Mouse (Mus musculus): ENCODE results near the gene H2-Eb1.
"Not testable (repeated sequence)": the region's sequence is repeated elsewhere in the genome, so short reads cannot be mapped to it uniquely, and the experiment has no call there.

Gene H2-Eb1

DNA sequence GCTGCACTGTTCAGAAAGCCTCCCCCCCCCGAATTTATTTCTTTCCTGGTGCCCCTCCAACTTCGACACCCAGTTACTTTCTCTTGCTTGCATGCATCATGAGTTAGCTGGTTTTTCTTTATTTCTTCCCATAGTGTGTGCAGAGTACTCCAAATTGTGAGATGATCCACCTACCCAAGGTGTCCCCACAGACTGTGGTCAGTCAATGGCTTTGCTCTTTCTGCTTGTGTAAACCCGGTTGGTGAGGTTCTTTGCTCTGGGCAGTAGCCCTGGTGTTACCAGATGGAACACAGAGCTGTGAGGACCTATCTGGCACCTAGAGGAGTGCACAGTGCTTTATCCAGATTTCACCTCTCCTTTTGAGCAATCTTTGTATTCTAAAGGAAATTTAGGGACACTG, 17.5 kb upstream of the H2-Eb1 start:
- CTCF ChIA-PET: interaction anchor here (0.6 to 1.7 kb wide), 4 partner anchors 11 to 728 kb away, joined by 3 to 5 read pairs (median 5); partner anchors contain the start of gene H2-Eb1

DNA sequence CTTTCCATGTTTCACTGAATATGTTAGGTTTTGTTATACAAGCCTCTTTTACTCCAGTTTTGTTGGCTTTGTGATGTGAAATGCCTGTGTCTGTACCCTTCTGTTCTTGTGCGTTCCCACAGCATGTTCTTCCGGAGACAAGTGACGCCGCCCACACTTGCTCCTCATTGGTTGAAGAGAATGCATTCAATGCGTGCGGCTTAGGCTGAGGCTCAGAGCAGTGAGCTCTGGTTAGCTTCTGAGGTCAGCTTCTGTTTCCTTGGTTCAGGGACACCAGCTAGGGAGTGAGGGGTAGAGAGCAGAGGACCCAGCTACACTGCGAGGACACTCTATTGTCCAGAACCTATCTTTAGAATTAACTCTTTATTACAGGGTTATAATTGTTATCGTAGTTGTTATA, 14.1 kb upstream of the H2-Eb1 start:
- CTCF ChIA-PET: interaction anchor here (1.2 kb wide), 1 partner anchor 22 kb away, joined by 5 read pairs; no protein-coding TSS in a partner anchor

DNA sequence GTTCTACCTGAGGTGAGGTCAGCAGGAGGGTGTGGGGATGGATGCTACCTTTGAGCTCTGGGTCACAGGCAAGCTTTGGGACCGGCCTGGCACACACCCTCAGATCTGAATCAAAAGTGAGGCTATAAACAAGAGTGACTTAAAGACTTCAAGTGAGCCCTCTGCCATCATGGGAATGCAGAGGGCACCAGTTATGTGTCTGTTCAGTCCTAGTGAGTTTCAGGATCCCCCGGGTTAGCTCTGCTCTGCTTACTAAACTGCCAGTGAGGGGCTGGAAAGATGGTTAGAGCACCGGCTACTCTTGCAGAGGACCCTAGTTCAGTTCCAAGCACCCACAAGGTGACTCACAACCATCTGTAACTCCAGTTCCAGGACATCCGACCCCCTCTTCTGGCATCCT, 13.1 kb upstream of the H2-Eb1 start:
- CTCF ChIA-PET: interaction anchor here (1.9 kb wide), 1 partner anchor 12 kb away, joined by 6 read pairs; the partner anchor contains the start of gene H2-Eb1

DNA sequence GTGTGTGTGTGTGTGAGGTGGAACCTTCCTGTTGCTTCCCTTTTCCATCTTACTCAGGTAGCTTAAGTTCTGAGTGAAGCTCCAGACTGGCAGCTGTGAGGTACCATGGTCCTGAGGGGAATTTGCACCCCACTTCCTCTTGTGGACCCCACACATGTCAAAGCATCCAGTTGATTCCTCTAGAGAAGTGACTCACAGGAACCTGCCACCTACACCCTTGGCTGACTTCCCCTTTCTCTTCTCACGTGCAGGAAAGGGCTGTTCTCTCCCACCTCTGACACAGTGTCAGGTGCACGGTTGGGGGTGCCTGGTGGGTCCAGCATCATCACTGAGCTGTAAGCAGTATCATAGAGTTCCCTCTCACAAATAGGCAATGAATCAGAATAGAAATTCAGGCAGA, 12.1 kb upstream of the H2-Eb1 start:
- CTCF ChIA-PET: interaction anchor here (0.6 to 1.9 kb wide), 2 partner anchors 9 to 11 kb away, joined by 5 to 6 read pairs; partner anchors contain the start of gene H2-Eb1

DNA sequence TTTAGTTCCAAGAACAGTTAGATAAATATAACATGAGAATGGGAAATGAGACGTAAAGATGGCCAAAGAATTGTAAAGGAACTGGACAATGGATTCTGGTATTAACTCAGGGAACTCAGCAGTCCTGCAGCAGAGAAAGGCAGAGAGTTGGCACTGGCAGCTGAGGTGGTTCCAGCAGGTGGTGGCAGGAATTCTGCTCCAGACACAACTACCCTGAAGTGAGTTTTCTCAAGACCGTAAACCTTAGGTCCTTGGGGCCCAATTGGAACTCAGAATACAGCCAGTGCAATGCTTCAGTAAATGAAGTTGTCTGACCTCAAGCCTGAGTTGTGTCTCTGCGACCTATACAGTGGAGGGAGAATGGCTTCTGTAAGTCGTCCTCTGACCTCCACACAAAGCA, 11.4 kb upstream of the H2-Eb1 start:
- CTCF ChIA-PET: interaction anchor here (1.0 to 1.9 kb wide), 2 partner anchors 10 to 11 kb away, joined by 3 to 6 read pairs; partner anchors contain the start of gene H2-Eb1

DNA sequence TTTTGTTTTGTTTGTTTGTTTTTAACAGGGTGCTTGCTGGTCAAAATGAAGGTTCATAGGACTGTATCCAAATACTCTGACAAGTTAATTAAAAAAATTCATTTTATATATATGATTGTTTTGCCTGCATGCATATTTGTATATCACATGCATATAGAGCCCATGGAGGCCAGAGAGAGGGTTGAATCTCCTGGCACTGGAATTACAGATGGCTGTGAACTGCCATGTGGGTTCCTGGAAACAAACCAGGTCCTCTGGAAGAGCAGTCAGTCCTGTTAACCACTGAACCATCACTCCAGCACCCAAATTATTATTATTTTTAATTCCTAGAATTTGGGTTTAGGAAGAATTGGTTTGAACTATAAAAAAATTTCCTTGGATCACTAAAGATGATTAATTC, 10.4 kb upstream of the H2-Eb1 start:
- CTCF ChIA-PET: interaction anchor here (1.0 kb wide), 1 partner anchor 9 kb away, joined by 3 read pairs; no protein-coding TSS in a partner anchor

DNA sequence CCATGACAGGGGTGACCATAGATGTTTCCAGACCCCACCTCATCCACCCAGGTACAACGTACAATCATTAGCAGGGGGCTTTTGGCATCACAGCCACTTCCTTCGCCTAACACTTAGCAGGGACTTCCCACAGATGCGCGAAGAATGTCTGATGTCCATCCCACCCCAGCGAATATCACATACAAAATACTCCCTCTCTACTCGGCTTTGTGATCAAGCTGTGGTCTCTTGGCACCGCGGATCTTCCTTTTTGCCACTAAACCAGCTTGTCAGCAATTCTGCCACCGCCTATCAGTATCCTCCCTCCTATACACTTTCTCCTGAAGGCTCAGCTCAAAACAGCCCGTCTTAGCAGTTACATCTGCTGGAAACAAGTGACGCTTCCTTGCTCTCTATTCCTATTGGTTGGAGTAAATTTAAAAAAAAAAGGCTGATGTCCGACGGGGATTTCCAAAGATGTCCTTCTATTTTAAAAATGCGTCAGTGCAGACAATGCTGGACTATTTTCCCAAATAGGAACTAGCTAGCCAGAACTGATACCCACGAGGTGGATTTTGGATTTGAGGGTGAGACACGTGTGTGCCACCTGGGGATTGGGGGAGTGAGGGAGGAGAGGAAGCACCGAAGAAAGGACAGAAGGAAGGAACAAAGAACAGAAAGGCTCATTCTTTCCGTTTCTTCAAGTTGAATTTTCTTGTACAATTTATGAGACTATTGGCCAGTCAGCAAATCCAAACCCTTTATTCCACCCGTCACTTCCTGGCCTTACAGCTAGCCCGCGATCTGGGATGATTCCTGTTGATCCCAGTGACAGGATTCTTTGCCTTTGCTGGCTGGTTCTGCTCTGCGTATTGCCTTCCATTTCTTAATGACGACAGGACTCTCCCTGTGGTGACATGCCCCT, 9.5 kb upstream of the H2-Eb1 start:
- CTCF ChIA-PET: interaction anchor here (0.6 to 0.7 kb wide), 2 partner anchors 16 to 36 kb away, joined by 3 read pairs; no protein-coding TSS in a partner anchor

DNA sequence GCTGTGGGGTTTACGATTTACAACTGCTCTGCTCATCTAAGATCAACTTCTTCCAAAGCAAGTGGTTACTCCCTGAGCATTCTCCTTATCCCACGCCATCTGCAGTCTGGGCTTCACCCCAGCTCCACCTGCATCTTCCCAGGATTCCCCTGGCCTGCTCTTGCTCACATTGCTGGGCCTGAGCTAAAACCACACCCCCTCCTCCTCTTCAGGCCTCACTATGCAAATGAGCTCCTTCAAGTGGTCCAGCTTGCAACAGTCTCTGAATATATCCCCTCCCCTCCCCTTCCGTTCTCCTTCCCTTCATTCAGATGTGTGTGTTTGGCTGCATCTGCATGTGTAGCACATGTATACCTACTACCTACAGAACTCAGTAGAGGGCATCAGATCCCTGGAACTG, 6.3 kb upstream of the H2-Eb1 start:
- CTCF ChIA-PET: interaction anchor here (0.8 kb wide), 1 partner anchor 12 kb away, joined by 3 read pairs; the partner anchor contains the start of gene H2-Aa

DNA sequence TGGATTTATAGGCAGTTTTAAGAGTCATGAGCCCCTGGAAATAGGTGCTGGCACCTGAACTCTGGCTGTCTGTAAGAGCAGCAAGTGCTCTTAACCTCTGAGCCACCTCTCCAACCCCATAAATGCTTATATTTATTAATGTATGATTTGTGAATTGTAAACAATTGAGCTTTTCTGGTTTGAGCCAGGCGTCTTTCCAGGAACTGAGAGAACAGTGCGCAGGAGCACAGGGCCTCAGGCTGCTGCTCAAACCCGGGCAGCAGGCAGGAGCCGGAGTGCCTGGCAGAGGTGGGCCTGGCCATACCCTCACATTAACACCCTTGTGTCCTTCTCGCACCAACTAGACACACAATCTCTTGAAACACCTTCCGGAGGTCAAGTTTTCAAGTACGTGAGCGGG, 5.6 kb upstream of the H2-Eb1 start:
- CTCF ChIA-PET: interaction anchor here (0.8 kb wide), 1 partner anchor 41 kb away, joined by 3 read pairs; no protein-coding TSS in a partner anchor

DNA sequence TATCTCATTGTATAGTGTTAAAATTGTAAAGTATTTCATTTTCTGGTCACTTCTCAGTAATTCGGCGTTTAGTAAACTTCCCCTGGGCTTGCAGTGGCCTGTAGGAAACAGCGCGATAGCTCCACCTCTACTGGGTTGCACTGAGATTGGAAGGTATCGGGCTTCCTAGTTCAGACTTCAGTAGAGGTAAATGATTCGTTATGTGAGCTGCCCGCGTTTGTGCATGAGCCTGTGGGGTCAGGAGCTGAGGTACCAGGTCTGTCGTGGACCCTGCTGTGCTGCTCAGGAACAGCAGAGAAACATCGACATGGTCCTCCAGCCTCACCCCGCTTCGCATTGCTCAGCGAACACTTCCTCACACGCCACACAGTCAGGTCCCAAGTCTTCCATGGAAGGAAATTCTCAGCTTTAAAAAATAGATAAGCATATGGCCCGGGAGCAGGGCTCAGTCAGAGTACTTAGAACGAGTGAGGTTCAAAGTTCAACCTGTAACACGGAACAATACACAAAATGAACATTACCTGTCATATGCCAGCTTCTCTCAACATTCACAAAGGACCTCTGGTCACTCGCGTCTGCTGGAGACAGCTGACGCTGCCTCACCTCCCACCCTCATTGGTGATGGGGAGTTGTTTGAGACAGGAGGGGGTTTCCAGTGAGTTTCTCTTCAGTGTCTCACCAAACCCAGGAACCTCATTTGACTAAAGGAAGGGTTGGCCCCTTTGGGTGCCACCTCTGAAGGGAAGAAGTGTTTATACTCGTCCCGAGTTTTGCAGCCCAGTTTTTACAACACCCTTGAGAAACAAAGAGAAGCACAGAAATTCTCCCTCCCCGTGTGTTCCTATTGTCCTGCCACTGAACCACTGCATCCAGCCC, 4.7 kb upstream of the H2-Eb1 start:
- CTCF ChIA-PET: interaction anchor here (0.6 to 1.2 kb wide), 3 partner anchors 42 to 61 kb away, joined by 3 to 5 read pairs (median 4); no protein-coding TSS in a partner anchor

DNA sequence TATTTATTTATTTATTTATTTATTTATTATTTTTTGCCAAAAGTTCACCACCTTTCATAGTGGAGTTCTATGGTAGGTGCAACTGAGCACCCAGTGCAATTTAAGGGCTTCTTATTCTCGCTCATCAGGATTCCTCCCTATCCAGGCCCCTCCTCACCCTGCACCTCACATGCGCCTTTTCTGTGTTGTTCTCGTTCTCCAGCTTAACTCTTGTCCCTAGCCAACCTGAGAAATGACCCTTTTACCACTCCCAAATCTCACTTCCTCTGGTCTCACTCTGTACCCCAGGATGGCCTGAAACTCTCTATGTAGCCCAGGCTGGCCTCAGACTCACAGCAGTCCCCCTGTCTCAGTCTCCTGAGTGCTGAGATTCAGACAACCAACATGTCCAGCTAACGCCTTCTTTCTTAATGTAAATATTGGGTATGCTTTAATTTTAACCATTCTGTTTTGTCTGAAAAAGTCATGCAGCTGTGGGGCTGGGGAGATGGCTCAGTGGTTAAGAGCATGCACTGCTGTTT, 3.9 kb upstream of the H2-Eb1 start:
- CTCF ChIA-PET: interaction anchor here (0.6 to 1.2 kb wide), 2 partner anchors 45 to 62 kb away, joined by 4 to 5 read pairs; no protein-coding TSS in a partner anchor

DNA sequence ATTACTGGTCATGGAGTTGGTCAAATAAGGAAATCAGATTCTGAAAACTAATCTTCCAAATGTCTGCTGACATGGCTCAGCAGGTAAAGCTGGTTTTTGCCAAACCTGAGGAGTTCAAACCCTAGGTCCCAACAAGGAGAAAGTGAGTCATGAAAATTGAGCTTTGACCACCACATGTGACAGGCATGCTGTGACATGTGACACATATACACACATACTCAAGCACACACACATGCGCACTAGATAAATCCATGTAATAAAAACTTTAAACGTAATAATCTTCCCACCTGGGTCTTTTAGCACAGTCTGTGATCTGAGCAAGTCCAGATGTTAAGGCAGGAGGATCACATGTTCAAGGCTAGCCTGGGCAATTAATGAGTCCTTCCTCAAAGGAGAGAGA, 1.9 kb upstream of the H2-Eb1 start:
- CTCF ChIA-PET: interaction anchor here (0.7 to 1.0 kb wide), 4 partner anchors 9 to 39 kb away, joined by 3 to 12 read pairs (median 4); no protein-coding TSS in a partner anchor

DNA sequence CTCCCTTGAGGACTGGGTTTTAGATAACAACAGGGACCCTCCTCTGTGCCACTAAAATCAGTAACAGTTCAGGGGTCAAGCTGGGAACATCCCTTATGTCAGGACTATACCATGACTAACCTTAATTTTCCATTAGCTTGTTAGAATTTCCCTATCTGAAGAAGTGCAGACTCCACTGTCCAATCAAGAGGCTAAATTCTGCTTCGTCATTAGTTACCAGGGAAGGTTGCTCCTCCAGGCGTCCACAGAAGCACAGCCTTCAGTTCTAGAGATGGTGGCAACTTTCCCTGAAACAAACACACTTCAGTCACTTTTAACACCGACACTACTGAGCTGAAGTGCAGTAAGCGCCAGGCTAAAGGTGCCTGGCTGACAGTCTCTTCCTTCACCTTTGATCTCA, 916 bp upstream of the H2-Eb1 start:
- CTCF ChIA-PET: interaction anchor here (0.7 to 1.7 kb wide), 5 partner anchors 11 to 44 kb away, joined by 3 to 6 read pairs (median 4); partner anchors contain the start of gene H2-Aa

DNA sequence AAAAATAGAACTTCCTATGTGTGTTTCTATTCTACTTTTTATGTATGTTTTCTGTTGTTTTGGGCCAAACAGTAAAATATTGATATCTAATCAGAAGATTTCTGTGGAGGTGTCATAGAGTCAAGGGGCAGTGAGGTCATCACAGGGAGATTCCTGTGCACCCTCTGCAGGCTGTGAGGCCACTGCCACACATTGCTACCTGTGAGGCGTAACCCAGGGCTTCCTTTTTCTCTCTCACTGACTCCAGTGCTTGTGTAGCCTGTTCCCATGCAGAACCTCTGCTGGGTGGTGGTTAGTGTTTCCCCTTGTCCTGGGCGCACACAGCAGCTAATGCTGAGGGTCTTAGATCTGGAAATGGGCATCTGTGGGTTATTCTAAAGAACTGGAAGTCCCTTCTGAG, 740 bp downstream of the H2-Eb1 start:
- CTCF ChIA-PET: no interaction called here

DNA sequence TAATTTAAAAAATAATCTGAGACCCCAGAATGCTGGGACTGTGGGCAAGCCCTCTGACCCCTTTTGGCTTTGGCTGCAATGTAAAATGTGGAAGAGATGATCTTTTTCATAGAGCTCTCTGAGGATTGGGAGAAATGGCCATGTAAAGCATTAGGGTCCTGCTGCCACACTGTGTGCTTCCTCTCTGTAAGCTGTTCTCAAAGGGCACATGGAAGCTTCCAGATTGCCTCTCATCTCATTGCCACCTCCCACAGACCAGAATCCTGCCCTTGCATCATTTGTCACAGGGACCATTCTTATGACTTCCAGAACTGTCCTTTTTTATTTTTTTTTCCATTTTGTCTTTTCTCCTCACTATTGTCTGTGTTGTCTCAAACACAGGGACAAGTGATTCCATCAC, 1.5 kb downstream of the H2-Eb1 start:
- CTCF ChIA-PET: interaction anchor here (0.7 kb wide), 1 partner anchor 23 kb away, joined by 3 read pairs; no protein-coding TSS in a partner anchor

DNA sequence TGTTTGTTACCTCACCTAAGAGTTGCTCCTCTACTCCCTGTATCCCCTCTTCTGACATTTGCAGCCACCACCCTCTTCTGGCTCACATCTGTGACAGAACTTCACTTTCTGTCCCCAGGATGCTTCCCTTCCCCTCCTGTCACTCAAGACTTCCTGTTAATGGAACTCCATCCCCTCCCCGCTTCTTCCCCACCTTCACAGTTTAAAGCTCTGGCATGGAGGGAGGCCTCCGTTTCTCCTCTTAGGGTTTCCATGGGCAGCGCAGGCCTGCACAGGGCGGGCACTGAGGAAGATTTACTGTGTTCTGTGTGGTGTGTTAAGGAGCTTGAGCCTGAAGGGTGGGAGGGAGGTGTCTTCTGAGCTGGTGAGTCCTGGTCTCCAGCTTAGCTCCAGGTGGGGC, 2.5 kb downstream of the H2-Eb1 start:
- CTCF ChIA-PET: no interaction called here

DNA sequence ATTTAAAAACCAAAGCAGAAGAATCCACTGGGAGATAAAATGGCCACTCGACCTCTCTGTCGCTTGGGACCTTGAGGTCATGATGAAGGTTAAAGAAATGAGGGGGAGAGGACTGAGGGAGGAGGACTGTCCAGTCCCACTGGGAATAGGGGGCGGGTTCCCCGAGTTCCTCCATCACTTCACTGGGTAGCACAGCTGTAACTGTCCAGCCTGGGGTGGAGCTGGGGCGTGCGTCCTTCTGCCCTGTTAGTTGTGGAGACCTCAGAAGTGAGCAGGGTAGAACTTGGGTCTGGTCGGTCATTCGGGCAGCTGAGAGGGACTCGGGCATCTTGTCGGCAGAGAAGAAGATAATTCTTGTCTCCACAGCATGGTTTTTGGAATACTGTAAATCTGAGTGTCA, 3.6 kb downstream of the H2-Eb1 start:
- CTCF ChIA-PET: interaction anchor here (0.7 kb wide), 1 partner anchor 30 kb away, joined by 3 read pairs; no protein-coding TSS in a partner anchor

DNA sequence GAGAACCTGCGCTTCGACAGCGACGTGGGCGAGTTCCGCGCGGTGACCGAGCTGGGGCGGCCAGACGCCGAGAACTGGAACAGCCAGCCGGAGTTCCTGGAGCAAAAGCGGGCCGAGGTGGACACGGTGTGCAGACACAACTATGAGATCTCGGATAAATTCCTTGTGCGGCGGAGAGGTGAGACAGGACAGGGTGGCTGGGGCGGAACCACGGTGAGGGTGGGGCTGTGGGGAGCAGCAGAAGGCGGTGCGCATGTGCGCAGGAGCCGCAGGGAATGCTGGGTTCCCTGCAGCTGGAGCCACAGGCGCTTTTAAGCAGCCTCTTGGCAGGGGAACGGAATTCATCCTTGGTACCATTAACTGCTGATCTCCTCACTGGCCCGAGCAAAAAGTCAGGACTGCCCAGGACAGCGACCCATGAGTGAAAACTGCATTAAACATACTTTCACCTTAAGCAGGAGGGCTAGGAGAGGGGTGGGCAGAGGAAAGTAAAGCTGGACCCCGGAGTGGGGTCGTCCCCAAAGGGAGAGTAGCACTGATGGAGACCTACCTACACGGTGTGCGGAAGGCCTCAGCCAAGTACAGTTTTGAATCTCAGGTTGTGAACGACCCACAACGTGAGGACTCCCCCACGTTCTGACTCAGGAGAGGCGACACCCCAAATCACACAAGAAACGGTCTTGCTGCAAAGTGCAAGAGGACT, 4.2 kb downstream of the H2-Eb1 start:
- CTCF ChIA-PET: interaction anchor here (0.7 kb wide), 1 partner anchor 29 kb away, joined by 3 read pairs; no protein-coding TSS in a partner anchor

DNA sequence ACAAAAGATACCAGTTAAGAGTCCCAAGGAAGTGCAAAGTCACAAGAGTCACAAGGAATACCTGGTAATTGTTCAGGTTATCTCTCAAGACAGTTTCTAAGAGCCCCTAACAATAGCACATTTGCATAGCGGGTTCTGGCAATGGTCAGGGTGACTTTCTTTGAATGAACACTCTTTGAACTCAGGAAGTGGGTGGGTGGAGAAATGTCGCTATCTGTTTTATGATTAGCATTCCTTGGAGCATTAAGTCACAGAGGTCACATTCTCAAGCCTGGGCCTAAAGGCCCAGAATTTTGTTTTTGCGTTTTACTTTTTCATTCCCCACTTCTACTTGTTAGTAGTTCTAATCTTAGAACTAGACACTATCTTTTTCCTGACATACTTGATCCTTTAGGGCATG, 4.9 kb downstream of the H2-Eb1 start:
- CTCF ChIA-PET: not testable (repeated sequence)

DNA sequence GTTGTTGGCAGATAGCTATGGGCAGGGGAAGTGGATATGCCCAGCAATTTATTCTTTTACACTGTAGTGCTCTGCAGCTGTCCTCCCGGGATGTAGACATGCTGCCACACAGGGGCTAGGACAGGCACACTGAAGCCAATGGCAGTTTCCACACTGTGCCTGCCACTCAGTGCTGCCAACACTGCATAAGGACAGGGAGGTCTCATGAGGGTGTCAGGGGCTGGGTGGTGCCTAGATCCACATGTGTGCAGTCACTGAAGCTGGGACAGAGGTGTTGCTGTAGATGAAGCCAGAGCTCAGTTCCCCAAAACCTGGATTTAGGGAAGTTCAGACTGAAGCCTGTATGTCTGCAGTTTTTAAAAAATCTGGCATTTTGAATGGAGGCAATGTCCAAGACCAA, 6.5 kb downstream of the H2-Eb1 start:
- CTCF ChIA-PET: interaction anchor here (0.7 to 1.6 kb wide), 2 partner anchors 15 to 21 kb away, joined by 3 to 5 read pairs; no protein-coding TSS in a partner anchor
